Mouse (Mus musculus): ENCODE results near the gene Lrrfip2.

The Lrrfip2 gene

DNA sequence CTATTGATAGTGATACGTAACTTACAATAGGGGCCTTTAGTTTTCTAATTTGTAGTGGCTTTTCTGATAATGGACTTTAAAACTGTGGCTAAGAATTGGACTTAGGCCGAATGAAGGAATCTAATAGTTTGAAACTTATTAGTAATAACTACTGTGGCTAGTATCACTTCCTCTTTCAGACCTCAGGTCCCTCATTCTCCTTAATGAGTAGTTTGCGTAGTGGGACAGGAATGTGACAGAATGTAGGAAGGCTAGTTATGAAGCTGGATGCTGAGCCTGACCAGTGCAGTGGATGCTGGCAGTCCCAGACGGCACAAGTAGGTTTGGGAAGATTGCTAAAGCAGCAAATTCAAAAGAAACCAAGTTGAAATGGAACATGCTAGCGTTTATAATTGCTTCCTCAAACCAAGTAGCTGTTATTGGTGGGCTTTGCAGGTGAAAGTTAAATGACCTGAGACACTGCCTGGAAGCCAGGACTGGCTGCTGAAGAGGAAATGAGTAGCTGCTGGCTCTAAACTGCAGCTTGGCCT is 103.2 kb downstream of the Lrrfip2 start:
- DNase-seq (ENCODE audit: low spot score), result no peak

DNA sequence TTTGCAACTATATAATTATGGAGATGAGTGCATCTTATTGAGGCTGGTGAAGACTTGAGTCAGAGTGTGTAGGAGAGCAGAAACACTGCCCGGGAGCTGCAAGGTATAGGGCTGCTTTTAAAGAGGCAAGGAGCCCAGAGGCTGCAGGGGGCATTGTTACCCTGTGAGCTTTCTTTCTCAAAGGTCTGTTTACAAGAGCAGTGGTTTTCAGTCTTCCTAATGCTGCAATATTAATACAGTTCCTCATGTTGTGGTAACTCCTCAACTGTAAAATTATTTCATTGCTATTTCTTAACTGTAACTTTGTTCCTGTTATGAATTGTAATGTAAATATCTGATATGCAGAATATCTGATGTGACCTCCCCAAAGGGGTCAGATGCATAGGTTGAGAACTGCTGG is 104.2 kb downstream of the Lrrfip2 start:
- DNase-seq (ENCODE audit: low spot score), result no peak

DNA sequence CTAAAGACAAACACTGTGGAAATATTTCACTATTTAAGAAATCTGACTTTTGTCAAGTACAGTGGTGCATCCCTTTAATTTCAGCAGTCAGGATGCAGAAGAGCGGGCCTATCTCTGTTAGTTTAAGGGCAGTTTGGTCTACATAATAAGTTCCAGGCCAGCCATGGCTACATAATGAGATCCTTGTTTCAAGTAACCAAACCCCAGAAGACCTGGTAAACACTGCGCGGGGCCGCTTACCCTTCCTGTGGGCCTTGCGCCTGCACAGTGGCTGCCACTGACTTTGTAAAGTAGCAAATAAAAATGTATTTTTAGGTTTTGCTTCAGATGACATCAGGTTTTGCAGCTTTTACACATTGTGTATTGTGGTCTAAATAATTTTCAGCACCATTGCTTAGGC is 106.0 kb downstream of the Lrrfip2 start:
- no peak for DNase-seq (ENCODE audit: low spot score)

DNA sequence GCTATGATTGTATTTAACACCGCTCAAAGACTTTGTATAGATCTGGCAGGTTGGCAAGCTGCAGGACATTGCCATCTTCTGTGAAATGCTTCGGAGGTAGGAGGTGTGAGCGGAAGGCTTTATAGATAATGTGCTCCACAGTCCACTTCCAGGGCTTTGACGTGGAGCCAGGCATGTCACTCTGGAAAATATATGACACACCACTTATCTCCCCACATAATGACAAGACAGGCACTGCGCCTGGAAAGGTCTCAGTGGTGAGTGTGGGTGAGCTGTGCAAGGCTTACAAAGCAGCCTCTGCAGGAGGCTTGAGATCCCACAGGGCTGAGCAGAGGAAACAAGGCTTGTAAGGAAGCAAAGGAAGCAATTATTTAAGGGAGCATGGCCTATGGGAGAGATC is 111.1 kb downstream of the Lrrfip2 start:
- peak; percentile 58 for DNase-seq (ENCODE audit: low spot score)

DNA sequence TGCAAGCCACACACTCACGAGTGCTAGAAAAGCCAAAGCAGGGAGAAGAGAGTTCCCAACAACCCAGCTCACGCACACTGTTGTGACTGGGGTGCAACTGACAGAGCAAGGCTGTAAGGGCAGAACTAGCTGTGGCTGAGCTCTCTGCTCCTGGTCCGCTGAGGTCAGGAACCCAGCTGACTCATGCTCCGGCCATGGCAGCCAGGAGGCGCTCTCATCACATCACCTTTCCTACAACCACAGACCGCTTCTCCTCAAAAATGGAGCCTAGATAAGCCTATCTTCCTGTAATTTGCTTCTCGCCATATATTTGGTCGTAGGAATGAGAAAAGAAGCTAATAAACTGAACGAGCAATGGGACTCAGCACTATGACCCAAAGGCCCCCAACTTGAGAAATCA is 117.3 kb downstream of the Lrrfip2 start:
- no peak for DNase-seq (ENCODE audit: low spot score)

DNA sequence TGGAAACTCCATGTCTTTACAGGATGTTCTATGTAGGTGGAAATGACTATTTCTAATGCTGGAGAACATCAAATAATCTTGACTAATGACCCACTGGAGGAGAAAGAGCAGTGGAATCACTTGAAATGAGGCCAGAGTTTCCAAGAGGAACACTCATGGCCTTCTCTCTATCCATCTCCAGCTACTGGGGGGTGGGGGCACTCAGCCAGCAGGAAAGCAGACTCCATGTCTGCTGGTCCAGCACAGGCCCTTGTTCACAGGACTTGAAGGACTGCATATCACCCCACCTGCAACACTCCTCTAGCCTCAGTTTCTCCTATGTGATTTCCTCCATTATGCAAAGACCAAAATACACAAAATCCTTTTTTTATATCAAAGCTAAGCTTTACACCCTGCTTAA is 120.3 kb downstream of the Lrrfip2 start:
- DNase-seq (ENCODE audit: low spot score), result no peak

DNA sequence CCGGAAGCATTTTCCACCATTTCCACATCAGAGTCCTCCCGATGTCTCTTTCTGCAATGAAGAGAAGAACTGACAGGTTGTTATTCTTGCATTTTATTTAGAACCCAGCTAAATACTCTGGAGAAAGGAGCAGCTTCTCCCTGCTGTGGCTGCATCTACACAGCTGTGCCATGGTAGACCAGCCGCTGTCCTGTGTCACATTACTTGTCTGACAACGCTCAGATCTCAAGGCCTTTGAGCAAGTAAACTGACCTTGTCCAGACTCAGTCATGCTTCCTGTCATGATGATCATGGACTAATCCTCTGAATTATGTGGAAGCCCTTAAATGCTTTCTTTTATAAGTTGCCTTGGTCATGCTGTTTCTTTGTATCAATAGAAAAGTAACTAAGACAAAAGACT is 122.4 kb downstream of the Lrrfip2 start:
- DNase-seq (ENCODE audit: low spot score), result no peak

DNA sequence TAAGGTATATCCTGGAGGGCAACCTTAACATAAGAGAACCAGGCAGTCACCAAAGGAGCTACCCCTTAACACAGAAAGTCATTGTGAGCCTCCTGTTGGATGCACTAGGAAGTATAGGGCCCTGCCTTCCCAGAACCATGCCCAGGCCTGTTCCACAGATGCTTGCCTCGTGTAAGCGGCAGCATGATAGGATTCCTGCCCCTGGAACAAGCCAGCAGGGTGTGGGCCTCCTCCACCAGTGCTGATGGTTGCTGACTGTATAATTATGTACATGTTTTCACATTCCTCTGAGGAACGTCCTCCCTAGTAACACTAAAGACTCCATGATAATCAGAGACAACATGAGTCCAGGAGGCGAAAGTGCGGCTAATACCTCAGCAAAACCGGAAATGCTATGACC is 126.0 kb downstream of the Lrrfip2 start:
- DNase-seq (ENCODE audit: low spot score), result no peak

DNA sequence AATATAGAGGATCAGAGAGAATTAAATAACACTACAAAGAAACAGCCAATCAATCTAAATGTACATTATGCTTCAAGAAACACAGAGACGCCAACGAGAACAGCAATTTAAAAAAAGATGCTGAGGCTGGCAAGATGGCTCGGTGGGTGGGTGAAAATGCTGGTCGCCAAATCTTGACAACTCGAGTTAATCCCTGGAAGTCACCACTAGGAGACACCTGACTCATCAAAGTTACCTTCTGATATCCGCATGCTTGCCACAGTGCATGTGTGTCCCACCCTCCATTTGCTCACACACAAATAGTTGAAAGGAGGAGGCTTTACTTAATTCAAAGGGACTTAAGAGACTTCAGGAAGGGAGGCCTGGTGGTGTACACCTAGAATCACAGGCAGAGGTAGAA is 128.2 kb downstream of the Lrrfip2 start:
- no peak for DNase-seq (ENCODE audit: low spot score)

DNA sequence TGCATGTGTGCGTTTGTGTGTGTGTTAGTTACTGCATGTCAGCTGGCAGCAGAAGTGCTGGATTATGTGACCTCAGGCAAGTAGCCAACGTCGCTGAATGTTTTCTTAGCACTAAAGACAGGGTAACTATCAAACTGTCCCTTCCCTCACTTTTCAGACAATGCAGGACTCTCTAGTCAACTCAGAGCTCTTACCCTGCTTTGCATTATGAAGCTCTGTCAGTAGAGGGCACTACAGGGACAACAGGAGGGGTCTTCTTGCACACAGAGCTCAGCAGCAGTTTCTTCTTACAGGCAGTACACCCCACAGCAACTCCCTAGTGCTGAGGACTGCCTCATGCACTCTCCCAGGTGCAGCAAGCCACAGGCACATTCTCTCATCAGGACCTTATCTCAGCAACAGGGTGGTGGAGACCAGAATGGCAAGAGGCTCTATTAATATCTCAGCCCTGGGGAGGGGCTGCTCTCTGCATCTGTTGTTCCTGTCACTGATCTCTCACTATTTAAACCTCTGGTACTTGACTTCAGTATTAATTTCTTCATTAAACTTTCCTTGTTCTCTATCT is 130.4 kb downstream of the Lrrfip2 start:
- peak; percentile 27 for DNase-seq (ENCODE audit: low spot score)

DNA sequence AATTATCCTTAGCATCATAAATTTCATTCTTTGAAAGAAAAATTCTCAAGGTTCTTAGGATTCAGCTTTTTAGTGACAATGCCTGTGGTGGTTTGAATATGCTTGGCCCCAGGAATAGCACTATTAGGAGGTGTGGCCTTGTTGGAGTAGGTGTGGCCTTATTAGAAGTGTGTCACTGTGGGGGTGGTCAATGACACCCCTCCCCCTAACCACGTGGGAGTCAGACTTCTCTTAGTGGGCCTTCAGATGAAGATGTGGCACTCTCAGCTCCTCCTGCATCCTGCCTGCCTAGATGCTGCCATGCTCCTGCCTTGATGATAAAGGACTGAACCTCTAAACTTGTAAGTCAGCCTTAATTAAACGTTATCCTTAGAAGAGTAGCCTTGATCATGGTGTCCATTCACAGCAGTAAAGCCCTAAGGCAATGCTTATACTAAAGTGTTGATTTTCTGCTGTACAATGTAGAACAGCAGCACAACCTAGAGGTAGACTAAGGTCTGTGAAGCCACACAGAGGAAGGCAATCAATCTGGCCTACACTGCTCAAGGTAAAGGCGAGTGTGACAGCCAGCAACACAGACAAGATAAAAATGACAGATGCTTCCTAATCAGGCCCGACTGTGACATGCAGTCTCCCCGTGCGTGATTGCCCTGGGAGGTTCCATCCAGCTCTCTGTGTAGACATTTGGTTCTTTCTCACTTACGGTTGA is 134.9 kb downstream of the Lrrfip2 start:
- no peak for DNase-seq (ENCODE audit: low spot score)

DNA sequence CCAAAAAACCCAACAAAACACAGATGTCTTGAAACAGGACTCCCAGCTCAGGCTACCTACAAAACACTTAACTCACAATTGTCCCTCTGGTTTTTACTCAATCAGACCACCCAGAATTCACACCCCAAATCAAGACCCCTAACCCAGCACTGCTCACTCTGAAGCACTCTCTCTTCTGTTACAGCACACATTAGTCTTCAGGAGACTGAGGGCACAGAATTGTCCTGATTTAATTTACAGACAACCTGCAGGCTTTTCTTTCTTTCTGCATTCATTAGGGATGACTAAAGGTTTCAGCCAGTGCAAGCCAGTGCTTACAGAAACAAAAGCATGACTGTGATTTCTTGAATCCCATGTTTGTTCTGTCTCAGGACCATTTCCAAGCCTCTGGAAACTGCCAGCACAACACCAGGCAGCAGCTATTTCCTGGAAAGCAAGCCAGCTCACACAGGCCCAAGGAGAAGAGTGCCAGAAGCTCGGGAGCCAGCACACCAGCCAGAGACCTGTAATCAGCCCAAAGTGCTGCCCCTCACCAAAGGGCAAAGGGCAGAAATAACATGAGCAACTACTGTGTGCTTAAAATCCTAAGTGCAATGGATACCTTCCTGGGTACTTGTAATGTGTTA is 143.1 kb downstream of the Lrrfip2 start:
- peak; percentile 58 for DNase-seq (ENCODE audit: low spot score)

DNA sequence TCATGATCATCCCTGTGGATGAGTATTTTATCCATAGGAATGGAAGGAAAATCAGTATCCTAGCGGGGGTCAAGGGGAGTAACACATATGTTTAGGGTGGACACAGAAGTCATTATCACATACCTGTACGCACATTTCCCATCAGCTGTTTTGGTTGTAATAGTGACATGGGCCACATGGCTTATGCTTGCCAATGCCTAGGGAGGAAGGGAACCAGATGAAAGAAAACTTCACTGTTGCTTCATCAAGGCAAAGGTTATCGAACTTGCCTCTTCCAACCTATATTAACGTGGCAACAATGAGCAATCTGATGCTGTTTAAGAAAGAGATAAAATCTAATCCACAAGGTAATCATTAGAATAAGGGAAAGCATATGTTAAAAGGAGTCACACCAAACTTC is 144.0 kb downstream of the Lrrfip2 start:
- no peak for DNase-seq (ENCODE audit: low spot score)

DNA sequence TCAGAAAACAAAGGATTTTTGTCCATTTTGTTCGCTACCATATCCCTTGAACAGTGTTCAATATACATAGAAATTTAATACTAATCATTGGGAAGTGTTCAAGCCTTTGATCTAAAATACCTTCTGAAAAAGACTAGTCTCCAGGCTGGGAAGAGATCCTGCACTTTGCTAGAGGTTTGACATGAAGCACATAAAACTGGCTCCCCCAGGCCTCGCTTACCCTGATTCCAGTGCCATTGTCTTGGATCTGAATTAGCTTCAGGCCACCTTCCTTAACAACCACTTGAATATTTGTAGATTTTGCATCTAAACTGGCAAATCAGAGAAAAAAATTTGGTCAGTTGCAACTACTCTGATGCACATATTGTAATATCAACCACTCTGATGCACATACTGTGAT is 150.6 kb downstream of the Lrrfip2 start:
- DNase-seq (ENCODE audit: low spot score), result no peak

DNA sequence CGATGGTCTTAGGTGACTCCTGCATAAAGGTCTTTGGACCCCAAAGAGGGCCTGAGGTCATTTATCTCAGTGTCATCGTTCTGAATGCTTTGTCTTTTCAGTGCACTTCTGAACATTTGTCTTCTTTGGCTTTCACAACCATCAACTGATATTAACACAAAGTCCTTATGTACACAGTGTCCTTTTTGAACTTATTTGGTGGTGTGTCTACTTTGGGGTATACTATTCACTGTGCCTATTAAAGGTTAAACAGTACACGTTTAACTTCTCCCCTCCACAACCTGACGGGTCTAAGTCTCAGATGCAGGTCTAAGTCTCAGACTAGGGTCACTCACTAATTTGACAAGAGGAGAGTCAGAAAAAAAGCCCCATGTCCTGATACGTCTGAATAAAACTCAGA is 153.2 kb downstream of the Lrrfip2 start:
- no peak for DNase-seq (ENCODE audit: low spot score)

DNA sequence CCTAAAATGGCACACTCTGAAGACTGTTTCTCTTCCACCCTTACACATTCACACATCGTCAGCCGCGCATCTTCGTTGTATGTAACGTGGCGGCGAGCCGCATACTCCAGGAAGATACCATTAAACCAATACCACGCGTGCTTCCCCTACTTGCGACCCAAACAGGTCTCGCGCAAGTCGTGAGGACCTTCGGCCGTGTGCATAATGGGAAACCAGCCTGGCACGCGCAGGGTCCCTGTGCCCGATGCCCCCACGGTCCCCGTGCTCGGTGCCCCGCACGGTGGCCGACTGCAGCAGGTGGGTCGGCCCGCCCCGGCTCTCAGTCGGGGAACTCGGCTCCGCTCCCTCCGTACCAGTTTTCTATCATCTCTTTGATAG is 153.7 kb downstream of the Lrrfip2 start:
- DNase-seq (ENCODE audit: low spot score), result peak; percentile 72

DNA sequence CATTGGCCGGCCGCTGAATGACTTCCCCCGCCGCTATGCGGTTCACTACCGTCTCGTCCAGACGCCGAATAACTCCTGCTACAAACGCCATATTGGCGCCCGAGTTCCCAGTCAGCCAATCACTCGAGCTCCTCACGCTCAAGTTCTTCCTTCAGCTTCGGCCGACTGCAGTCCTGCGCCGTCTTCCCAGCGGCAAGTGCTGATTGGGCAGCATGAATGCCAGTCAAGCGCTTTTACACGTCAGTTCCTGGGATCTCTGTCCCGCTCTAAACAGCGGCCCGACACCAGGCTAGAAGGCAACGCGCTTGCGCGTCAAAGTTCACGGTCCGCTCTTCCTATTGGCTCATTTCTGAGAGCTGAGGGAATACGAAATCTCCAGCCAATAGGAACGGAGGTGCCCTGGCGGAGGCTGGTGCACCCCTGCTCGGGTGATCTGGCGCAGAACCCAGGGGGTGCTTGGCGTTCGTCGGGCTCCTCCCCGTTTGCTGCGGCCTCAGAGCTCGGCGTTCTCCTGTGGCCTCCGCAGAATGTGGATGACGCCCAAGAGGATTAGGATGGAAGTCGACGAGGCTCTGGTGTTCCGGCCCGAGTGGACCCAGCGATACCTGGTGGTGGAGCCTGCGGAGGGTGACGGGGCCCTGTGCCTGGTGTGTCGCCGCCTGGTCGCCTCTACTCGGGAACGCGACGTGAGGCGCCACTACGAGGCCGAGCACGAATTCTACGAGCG is 154.2 kb downstream of the Lrrfip2 start, which contains the start of the genes Mlh1 and Epm2aip1:
TSS of gene Mlh1 (minus strand) at position 358 of the 727 bp plus-strand sequence.
TSS of gene Epm2aip1 (plus strand) at position 496 of the 727 bp plus-strand sequence.
- peak; percentile 100 for DNase-seq (ENCODE audit: low spot score)

DNA sequence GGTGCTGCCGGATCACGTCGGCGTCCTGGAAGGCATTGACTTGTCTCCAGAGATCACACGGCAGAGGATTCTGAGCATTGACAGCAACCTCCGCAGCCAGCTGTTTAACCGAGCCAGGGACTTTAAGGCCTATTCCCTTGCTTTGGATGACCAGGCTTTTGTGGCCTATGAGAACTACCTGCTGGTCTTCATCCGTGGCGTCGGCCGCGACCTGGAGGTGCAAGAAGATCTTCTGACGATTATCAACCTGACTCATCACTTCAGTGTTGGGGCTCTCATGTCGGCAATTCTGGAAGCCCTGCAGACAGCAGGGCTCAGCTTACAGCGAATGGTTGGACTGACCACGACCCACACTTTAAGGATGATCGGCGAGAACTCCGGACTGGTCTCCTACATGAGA is 155.0 kb downstream of the Lrrfip2 start:
- peak; percentile 57 for DNase-seq (ENCODE audit: low spot score)

DNA sequence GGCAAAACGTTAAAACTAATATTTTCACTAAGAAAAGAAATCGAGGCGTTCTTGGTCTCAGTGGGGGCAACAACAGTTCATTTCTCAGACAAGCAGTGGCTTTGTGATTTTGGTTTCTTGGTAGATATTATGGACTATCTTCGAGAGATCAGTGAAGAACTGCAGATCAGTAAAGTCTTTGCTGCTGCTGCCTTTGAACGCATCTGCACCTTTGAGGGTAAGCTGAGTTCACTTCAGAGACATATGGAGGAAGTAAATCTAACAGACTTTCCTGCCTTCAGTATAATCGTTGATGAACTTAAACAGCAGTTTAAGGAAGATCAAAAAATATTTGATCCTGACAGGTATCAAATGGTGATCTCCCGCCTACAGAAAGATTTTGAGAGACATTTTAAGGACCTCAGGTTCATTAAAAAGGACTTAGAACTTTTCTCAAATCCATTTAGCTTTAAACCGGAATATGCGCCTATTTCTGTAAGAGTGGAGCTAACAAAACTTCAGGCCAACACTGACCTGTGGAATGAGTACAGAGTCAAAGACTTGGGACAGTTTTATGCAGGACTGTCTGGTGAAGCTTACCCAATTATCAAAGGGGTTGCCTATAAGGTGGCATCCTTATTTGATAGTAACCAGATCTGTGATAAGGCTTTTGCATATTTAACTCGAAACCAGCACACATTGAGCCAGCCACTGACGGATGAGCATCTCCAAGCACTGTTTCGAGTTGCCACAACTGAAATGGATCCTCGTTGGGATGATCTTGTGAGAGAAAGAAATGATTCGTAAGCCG is 155.8 kb downstream of the Lrrfip2 start:
- peak; percentile 22 for DNase-seq (ENCODE audit: low spot score)

DNA sequence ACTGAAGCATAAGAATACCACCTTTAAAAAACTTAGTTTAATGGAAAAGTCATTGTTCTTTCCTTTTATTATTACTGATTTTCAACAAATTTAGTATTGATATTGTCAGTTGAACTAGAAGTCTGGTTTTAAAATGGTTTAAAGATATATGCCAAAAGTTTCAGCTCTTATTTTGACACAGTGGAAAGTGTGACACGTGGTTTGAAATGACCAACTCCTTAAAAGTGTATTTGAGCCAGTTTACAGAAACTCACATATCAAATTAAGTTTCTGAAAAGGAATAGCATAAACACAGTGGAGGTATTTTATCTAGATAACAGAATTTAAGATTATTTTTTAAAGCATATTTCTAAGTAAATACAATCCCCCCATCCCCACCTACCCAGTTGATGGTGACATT is 156.6 kb downstream of the Lrrfip2 start:
- DNase-seq (ENCODE audit: low spot score), result no peak

DNA sequence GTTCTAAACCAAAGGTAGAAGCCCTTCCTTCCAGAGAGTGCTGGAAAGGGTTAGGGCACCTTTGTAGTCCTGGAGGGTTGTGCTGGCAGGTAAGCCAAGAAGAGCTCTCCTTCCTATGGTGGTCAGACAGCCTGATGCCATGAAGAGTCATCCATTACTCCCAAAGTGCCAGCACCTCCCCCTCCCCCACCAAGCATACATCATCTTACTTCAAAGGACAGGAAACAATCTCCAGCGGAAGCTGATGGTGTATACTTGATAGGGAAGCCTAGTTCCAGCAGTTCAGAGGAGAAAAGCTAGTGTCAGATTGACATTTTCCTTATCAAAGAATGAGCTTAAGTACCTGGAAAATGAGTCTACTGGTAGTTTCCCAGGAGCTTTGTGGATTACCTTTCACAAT is 157.8 kb downstream of the Lrrfip2 start:
- no peak for DNase-seq (ENCODE audit: low spot score)
